Mouse (Mus musculus) liver, embryonic 14.5 days (tissue): ENCODE data around the gene Trib2. TPM values are rescaled to one million over a fixed set of nuclear protein-coding genes. Genes with fewer than 3 reads are reported as not detected.
A peak's percentile ranks its signal among the peaks of the same experiment; 100 is the strongest.

Experiments
- ATAC-seq: fragments of 200-750 bp; cut with Nextera tagmentation; 2 replicates; pipeline ENCODE4 v1.8.0; 2017; ENCODE audit warnings: moderate number of reproducible peaks, mild to moderate bottlenecking, moderate library complexity; ENCODE audit not compliant: insufficient read depth
- DNase-seq, 3 experiments: peaks; one replicate each; pipeline ENCODE4 v3.0.0-alpha.2; 2012 to 2013; ENCODE audit warnings: low read depth in 3 of 3, low spot score in 3 of 3
- H3K27ac ChIP-seq: fragments of 300-500 bp; sonication (generic); 2 replicates; pipeline ENCODE4 v1.5.1; 2014; ENCODE audit warnings: moderate library complexity, mild to moderate bottlenecking, control low read depth, inconsistent platforms
- H3K27me3 ChIP-seq: fragments of 300-500 bp; sonication (generic); 2 replicates; pipeline ENCODE4 v1.6.1; 2014; ENCODE audit warnings: mild to moderate bottlenecking, low read length, moderate library complexity; ENCODE audit not compliant: control insufficient read depth, insufficient read depth
- H3K36me3 ChIP-seq: fragments of 300-500 bp; sonication (generic); replicated peaks from 2 replicates; pipeline ENCODE4 v1.6.1; 2014; ENCODE audit warnings: low read depth; ENCODE audit not compliant: control insufficient read depth, insufficient read depth
- H3K4me1 ChIP-seq, 2 experiments: fragments of 200-500 bp in 1 of 2; fragments of 300-500 bp in 1 of 2; sonication (generic) in 1 of 2; replicated peaks; 2 replicates each; pipeline ENCODE4 v1.6.1; 2012 to 2014; ENCODE audit warnings: antibody characterized with exemption in 1 of 2, inconsistent platforms in 1 of 2, low read length in 1 of 2; ENCODE audit not compliant: control insufficient read depth in 2 of 2, insufficient read depth in 2 of 2
- H3K4me2 ChIP-seq: fragments of 300-500 bp; sonication (generic); 2 replicates; pipeline ENCODE4 v1.6.1; 2014; ENCODE audit warnings: low read depth, mild to moderate bottlenecking, control low read depth, moderate library complexity
- H3K4me3 ChIP-seq, 2 experiments: fragments of 200-500 bp in 1 of 2; fragments of 300-500 bp in 1 of 2; sonication (generic) in 1 of 2; 2 replicates each; pipeline ENCODE4 v1.5.1; 2012 to 2014; ENCODE audit warnings: low read depth in 2 of 2, low read length in 2 of 2, mild to moderate bottlenecking in 2 of 2, control low read depth in 1 of 2, inconsistent platforms in 1 of 2, moderate library complexity in 1 of 2; ENCODE audit not compliant: insufficient read depth in 1 of 2
- H3K9ac ChIP-seq: fragments of 300-500 bp; sonication (generic); replicated peaks from 2 replicates; pipeline ENCODE4 v1.6.1; 2014; ENCODE audit warnings: mild to moderate bottlenecking, control low read depth, moderate library complexity
- H3K9me3 ChIP-seq: fragments of 300-500 bp; sonication (generic); 2 replicates; pipeline ENCODE4 v1.6.1; 2016; ENCODE audit warnings: low read length, mixed read lengths; ENCODE audit not compliant: control insufficient read depth
- CTCF ChIP-seq: IDR thresholded peaks from 2 replicates; pipeline ENCODE4 v1.5.1; 2016; ENCODE audit warnings: antibody characterized with exemption, low read depth, control low read depth
- EP300 ChIP-seq: IDR thresholded peaks from 2 replicates; pipeline ENCODE4 v1.6.1; 2016; ENCODE audit warnings: antibody characterized with exemption, low read depth
- WGBS: fragments of 180-500 bp; shearing (Covaris S2); extraction: QIAGEN DNeasy Blood & Tissue Kit; methylation state at CpG from one replicate; pipeline ENCODE4 v1.1.7; 2014; ENCODE audit not compliant: insufficient replicate concordance; 5-methylcytosine and 5-hydroxymethylcytosine counted together
- polyA plus RNA-seq, 2 experiments: library from polyadenylated mRNA; depleted of rRNA in 1 of 2; stranded (reverse) in 1 of 2; unstranded in 1 of 2; fragments of >200 nt; fragmentation: Nextera tagmentation in 1 of 2; extraction: Ambion mirVana in 1 of 2; gene quantifications; 2 replicates each; pipeline versions ENCODE4 v1.2.1 to v1.2.3; 2012 to 2014

Gene Trib2
- polyA plus RNA-seq, 2 experiments = 1.3 to 2.1 TPM

DNA sequence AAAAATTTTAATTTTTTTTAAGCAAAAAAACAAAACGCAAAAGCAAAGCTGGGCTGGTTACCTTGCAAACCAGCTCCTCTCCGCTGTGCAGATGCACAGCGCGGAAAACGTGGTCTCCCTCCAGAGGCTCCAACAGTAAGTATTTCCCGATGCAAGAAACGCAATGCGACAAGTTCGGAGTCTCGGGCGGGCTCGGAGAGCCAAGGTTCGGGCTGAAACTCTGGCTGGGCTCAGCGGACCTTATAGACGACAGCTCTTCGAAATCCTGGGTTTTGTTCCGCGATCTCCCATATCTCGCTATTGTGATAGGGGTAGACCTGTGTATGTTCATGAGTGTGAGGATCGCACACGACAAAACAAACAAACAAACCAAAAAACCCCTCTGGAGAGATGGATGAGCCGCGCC, 1.5 kb downstream of the Trib2 start:
- Histone ChIP-seq H3K27ac (no peak overlapping the region), H3K9ac (peak overlapping the region; percentile 49), H3K9me3 (no peaks in the 10 kb centered on the region), H3K27me3 (peaks cover 31% of the 10 kb centered on the region), H3K4me2 (peak overlapping the region; percentile 81), H3K4me3 (peak overlapping the region; percentile 57 to 66), H3K36me3 (no peaks in the 10 kb centered on the region), H3K4me1 (peaks cover 0 to 8% of the 10 kb centered on the region in 2 experiments; a peak in 1 of 4 replicates)
- ATAC-seq (no peak), DNase-seq (peak in 1 of 3 experiments; percentile 17)
- WGBS = under 1% methylated on average over 23 of the region's 23 CpGs
- TF ChIP-seq EP300 (no peak), CTCF (no peak)

- Histone ChIP-seq H3K9ac (peak overlapping the region; percentile 49; the same call in 1 of the 2 replicates), H3K4me3 (peak overlapping the region; percentile 57 to 66), H3K4me1 (peaks cover 0 to 8% of the 10 kb centered on the region in 2 experiments; a peak in 1 of 4 replicates), H3K36me3 (no peaks in the 10 kb centered on the region), H3K9me3 (no peaks in the 10 kb centered on the region), H3K4me2 (peak overlapping the region; percentile 81), H3K27ac (no peak overlapping the region), H3K27me3 (peaks cover 31% of the 10 kb centered on the region)
- ATAC-seq (no peak), DNase-seq (no peak)
- WGBS = 1% methylated on average over 32 of the region's 32 CpGs
- TF ChIP-seq EP300 (no peak), CTCF (no peak)
These were observed 2.3 kb downstream of the Trib2 start for GRCm38 (mm10) chr12:15814249-15815081.

GRCm38 (mm10) chr12:15813819-15814165, 2.9 kb downstream of the Trib2 start:
- Histone ChIP-seq H3K9ac (no peak overlapping the region), H3K4me3 (peak overlapping the region; percentile 12 to 66; a peak in 2 of 4 replicates), H3K9me3 (no peaks in the 10 kb centered on the region), H3K36me3 (no peaks in the 10 kb centered on the region), H3K27ac (no peak overlapping the region), H3K27me3 (peaks cover 31% of the 10 kb centered on the region), H3K4me1 (peaks cover 0 to 8% of the 10 kb centered on the region in 2 experiments; a peak in 1 of 4 replicates), H3K4me2 (peak overlapping the region; percentile 41)
- DNase-seq (no peak), ATAC-seq (no peak)
- no peak for TF ChIP-seq EP300
- TF ChIP-seq CTCF = no peak
- 19% methylated on average over 5 of the region's 5 CpGs for WGBS

- Histone ChIP-seq H3K36me3 (no peaks in the 10 kb centered on the region), H3K4me1 (peaks cover 0 to 8% of the 10 kb centered on the region in 2 experiments; a peak in 1 of 4 replicates), H3K27me3 (peaks cover 31% of the 10 kb centered on the region), H3K4me2 (peak overlapping the region; percentile 41), H3K9ac (no peak overlapping the region), H3K27ac (no peak overlapping the region), H3K4me3 (0 out of 4 replicates have a peak overlapping the region, but pooled peaks of 1 of the 2 experiments have one; percentile 12), H3K9me3 (no peaks in the 10 kb centered on the region)
- ATAC-seq (no peak), DNase-seq (no peak)
- no peak for TF ChIP-seq CTCF
- TF ChIP-seq EP300 = no peak
- WGBS = 35% methylated on average over 12 of the region's 12 CpGs
These were observed 3.4 kb downstream of the Trib2 start for GRCm38 (mm10) chr12:15813133-15813818.
